Comparison of ENCODE assay signal across 8 mouse cellular contexts in the genomic region with DNA sequence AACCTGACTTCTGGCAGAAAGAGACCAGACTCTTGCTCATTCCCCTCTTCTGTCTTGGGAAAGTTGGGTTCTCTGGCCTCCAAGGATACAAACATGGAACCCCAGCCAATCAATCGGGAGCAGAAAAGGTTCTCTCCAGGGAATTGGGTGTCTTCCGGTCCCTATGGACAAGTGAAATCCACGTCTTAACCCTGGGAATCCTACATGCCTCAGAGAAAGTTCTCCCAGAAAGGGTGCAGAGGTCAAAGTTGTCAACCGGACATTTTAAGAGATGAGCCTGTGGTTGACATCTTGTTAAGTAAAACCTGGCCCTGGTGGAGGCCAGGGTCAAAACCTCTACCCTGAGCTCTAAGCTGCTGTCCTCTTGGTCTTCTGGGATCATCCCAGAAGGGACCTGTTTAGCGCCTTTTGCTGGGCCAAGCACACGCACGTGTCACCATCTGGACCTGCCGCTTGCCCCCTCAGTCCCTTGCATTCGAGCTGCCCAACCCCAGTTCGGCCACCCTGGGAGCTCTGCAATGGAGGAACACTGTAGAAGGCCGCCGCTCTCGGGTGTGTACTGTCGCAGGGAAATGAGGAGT. TPM values are rescaled to one million over a fixed set of nuclear protein-coding genes. Genes with fewer than 3 reads are reported as not detected.
A peak's percentile ranks its signal among the peaks of the same experiment; 100 is the strongest.
DNase-seq lines count a peak whose midpoint lies in the region; ATAC-seq lines count a peak whose summit lies in the region.

No protein-coding gene starts in this region.

- H3K4me1 ChIP-seq in heart, embryonic 10.5 days, result peaks cover 15% of the 10 kb centered on the region
- no peaks in the 10 kb centered on the region for H3K4me1 ChIP-seq in intestine, embryonic 14.5 days (replicated peaks; ENCODE audit: control insufficient read depth, insufficient read depth, low read length)

- H3K27me3 ChIP-seq in heart, embryonic 10.5 days (ENCODE audit: insufficient read depth, poor library complexity, severe bottlenecking), result peaks cover 75% of the 10 kb centered on the region
- peaks cover 85% of the 10 kb centered on the region for H3K27me3 ChIP-seq in intestine, embryonic 14.5 days (replicated peaks; ENCODE audit: control insufficient read depth, insufficient read depth, low read length)

- WGBS in heart, embryonic 10.5 days, result 12% methylated on average over 14 of the region's 14 CpGs
- 13% methylated on average over 14 of the region's 14 CpGs for WGBS in intestine, embryonic 14.5 days

- intact Hi-C loops in left cerebral cortex, postnatal 4 days (cut with DNase I), result loop anchor here (5.0 kb wide), 1 partner anchor 516 kb away; no protein-coding TSS in a partner anchor

- no peaks in the 10 kb centered on the region for H3K9me3 ChIP-seq in heart, embryonic 10.5 days
- no peaks in the 10 kb centered on the region for H3K9me3 ChIP-seq in intestine, embryonic 14.5 days (ENCODE audit: control insufficient read depth, low read length)

- peak overlapping the region; percentile 80 for H3K4me3 ChIP-seq in heart, embryonic 10.5 days
- H3K4me3 ChIP-seq in intestine, embryonic 14.5 days (ENCODE audit: low read depth, low read length), result peak overlapping the region; percentile 51

- DNase-seq in heart, embryonic 10.5 days (ENCODE audit: low spot score), result no peak
- DNase-seq in heart, adult 8-10 months (ENCODE audit: low spot score), result no peak
- peak; percentile 19 for DNase-seq in embryo, embryonic 11 days
- DNase-seq in intestine, embryonic 14.5 days (ENCODE audit: low spot score), result no peak
- peak; percentile 64 for DNase-seq in naive thymus-derived CD4-positive, alpha-beta T cell, adult 2 months (ENCODE audit: low read depth)
- no peak for DNase-seq in right cerebral cortex, postnatal 4 days
- no peak for DNase-seq in left cerebral cortex, postnatal 4 days
- DNase-seq in testis, postnatal 14 days (ENCODE audit: low spot score), result no peak

- H3K9ac ChIP-seq in intestine, embryonic 14.5 days (ENCODE audit: low read length), result no peak overlapping the region

- ATAC-seq in intestine, embryonic 14.5 days (replicated peaks; ENCODE audit: low FRiP score, low TSS enrichment, low read depth), result no peak

- H3K27ac ChIP-seq in heart, embryonic 10.5 days, result no peak overlapping the region
- H3K27ac ChIP-seq in intestine, embryonic 14.5 days (ENCODE audit: low read depth), result no peak overlapping the region

- no peaks in the 10 kb centered on the region for H3K36me3 ChIP-seq in heart, embryonic 10.5 days
- H3K36me3 ChIP-seq in intestine, embryonic 14.5 days (ENCODE audit: control insufficient read depth, insufficient read depth, low read length), result no peaks in the 10 kb centered on the region

- H3K4me2 ChIP-seq in intestine, embryonic 14.5 days (ENCODE audit: low read length), result peak overlapping the region; percentile 95

RNA-seq across cellular contexts. Expression of gene Satb1, which starts 1.9 kb away (rescaled TPM):
- polyA plus RNA-seq in heart, embryonic 10.5 days (2016; fragmentation: Nextera tagmentation; extraction: Ambion mirVana), result 7.2 and 9.0 TPM in 2 replicates
- 10 to 100 TPM; 24.0 to 29.1 (median 26.7) TPM for total RNA-seq in heart, adult 8-10 months (2022)
- polyA plus RNA-seq in intestine, embryonic 14.5 days (2014; fragmentation: Nextera tagmentation; extraction: Ambion mirVana), result 8.7 and 10.1 TPM in 2 replicates
- 100 to 1,000 TPM; 168 to 200 TPM for total RNA-seq in left cerebral cortex, postnatal 4 days (2021)

Comparison
In these comparisons a context has a peak if more than half of its experiments do, and no peak if none do; other contexts are left out.
1. DNase-seq: peak in embryo, embryonic 11 days (single experiment) and naive thymus-derived CD4-positive, alpha-beta T cell, adult 2 months (single experiment); none in heart, embryonic 10.5 days (single experiment), heart, adult 8-10 months (single experiment), intestine, embryonic 14.5 days (single experiment), right cerebral cortex, postnatal 4 days (single experiment), left cerebral cortex, postnatal 4 days (single experiment) and testis, postnatal 14 days (single experiment).
2. RNA of gene Satb1, which starts 1.9 kb away (total RNA-seq): 168 to 200 TPM in left cerebral cortex, postnatal 4 days; 24.0 to 29.1 TPM in heart, adult 8-10 months; every median in the first group is over 4 times any median in the second.